Mouse (Mus musculus) kidney, adult 2 months (tissue): ENCODE measurements around the gene Plekha5.

ENCODE experiments used
- CTCF ChIP-seq: fragments of 200-500 bp; conservative IDR thresholded peaks from 2 replicates; pipeline ENCODE4 v1.5.1; 2011; ENCODE audit warnings: low read depth, mild to moderate bottlenecking, control low read depth, low read length, moderate library complexity, mixed read lengths; ENCODE audit not compliant: insufficient read depth, insufficient read length
- POLR2A ChIP-seq: fragments of 200-500 bp; IDR thresholded peaks from one replicate; pipeline ENCODE4 v1.6.1; 2011; ENCODE audit warnings: low read depth, low read length, control low read depth

GRCm38 (mm10) chr6:140432363-140432762, 8.5 kb downstream of the Plekha5 start:
- TF ChIP-seq CTCF, result no peak
- no peak for TF ChIP-seq POLR2A
